Mouse (Mus musculus): Measurements from ENCODE around the gene Myocd. TPM values are rescaled to one million over a fixed set of nuclear protein-coding genes. Genes with fewer than 3 reads are reported as not detected.

The Myocd gene
- polyA plus RNA-seq, 1 experiment from 2014 or later: not detected

- Histone ChIP-seq H3K27me3 (replicated peaks; ENCODE audit: control insufficient read depth, insufficient read depth, low read length) (no peaks in the 10 kb centered on the region), H3K9ac (ENCODE audit: low read length) (no peak overlapping the region), H3K27ac (ENCODE audit: low read depth, low read length) (no peak overlapping the region), H3K9me3 (replicated peaks; ENCODE audit: control insufficient read depth, low read length) (no peaks in the 10 kb centered on the region), H3K36me3 (ENCODE audit: control insufficient read depth, insufficient read depth, low read length) (no peaks in the 10 kb centered on the region), H3K4me3 (ENCODE audit: low read depth, low read length) (no peak overlapping the region), H3K4me2 (ENCODE audit: low read length) (no peak overlapping the region), H3K4me1 (ENCODE audit: control insufficient read depth, insufficient read depth, low read length) (no peaks in the 10 kb centered on the region)
- DNase-seq (ENCODE audit: low spot score) (no peak), ATAC-seq (no peak)
- 85% methylated on average over 13 of the region's 13 CpGs for WGBS
Measured at GRCm38 (mm10) chr11:65204651-65205050, 65.1 kb downstream of the Myocd start.

- Histone ChIP-seq H3K4me3 (ENCODE audit: low read depth, low read length) (no peak overlapping the region), H3K4me2 (ENCODE audit: low read length) (no peak overlapping the region), H3K9me3 (replicated peaks; ENCODE audit: control insufficient read depth, low read length) (no peaks in the 10 kb centered on the region), H3K4me1 (ENCODE audit: control insufficient read depth, insufficient read depth, low read length) (no peaks in the 10 kb centered on the region), H3K36me3 (ENCODE audit: control insufficient read depth, insufficient read depth, low read length) (no peaks in the 10 kb centered on the region), H3K27ac (ENCODE audit: low read depth, low read length) (no peak overlapping the region), H3K27me3 (replicated peaks; ENCODE audit: control insufficient read depth, insufficient read depth, low read length) (no peaks in the 10 kb centered on the region), H3K9ac (ENCODE audit: low read length) (no peak overlapping the region)
- DNase-seq (ENCODE audit: low spot score) (no peak), ATAC-seq (no peak)
- 87% methylated on average over 1 of the region's 1 CpGs for WGBS
Measured at GRCm38 (mm10) chr11:65203020-65203419, 66.8 kb downstream of the Myocd start.

- DNase-seq (ENCODE audit: low spot score) (peak; percentile 9), ATAC-seq (no peak)
- no peak overlapping the region for H3K4me2 ChIP-seq (ENCODE audit: low read length)
- no peak overlapping the region for H3K27ac ChIP-seq (ENCODE audit: low read depth, low read length)
- H3K27me3 ChIP-seq (replicated peaks; ENCODE audit: control insufficient read depth, insufficient read depth, low read length): no peaks in the 10 kb centered on the region
- WGBS: 42% methylated on average over 5 of the region's 5 CpGs
- H3K9me3 ChIP-seq (replicated peaks; ENCODE audit: control insufficient read depth, low read length): no peaks in the 10 kb centered on the region
- no peak overlapping the region for H3K9ac ChIP-seq (ENCODE audit: low read length)
- H3K36me3 ChIP-seq (ENCODE audit: control insufficient read depth, insufficient read depth, low read length): no peaks in the 10 kb centered on the region
- H3K4me3 ChIP-seq (ENCODE audit: low read depth, low read length): no peak overlapping the region
- H3K4me1 ChIP-seq (ENCODE audit: control insufficient read depth, insufficient read depth, low read length): no peaks in the 10 kb centered on the region
Measured at GRCm38 (mm10) chr11:65202236-65202635, 67.6 kb downstream of the Myocd start.

- Histone ChIP-seq H3K4me2 (ENCODE audit: low read length) (no peak overlapping the region), H3K27me3 (replicated peaks; ENCODE audit: control insufficient read depth, insufficient read depth, low read length) (no peaks in the 10 kb centered on the region), H3K9me3 (replicated peaks; ENCODE audit: control insufficient read depth, low read length) (no peaks in the 10 kb centered on the region), H3K9ac (ENCODE audit: low read length) (no peak overlapping the region), H3K4me1 (ENCODE audit: control insufficient read depth, insufficient read depth, low read length) (no peaks in the 10 kb centered on the region), H3K4me3 (ENCODE audit: low read depth, low read length) (no peak overlapping the region), H3K27ac (ENCODE audit: low read depth, low read length) (no peak overlapping the region), H3K36me3 (ENCODE audit: control insufficient read depth, insufficient read depth, low read length) (no peaks in the 10 kb centered on the region)
- DNase-seq (ENCODE audit: low spot score) (no peak), ATAC-seq (no peak)
- 85% methylated on average over 3 of the region's 3 CpGs for WGBS
Measured at GRCm38 (mm10) chr11:65198026-65198425, 71.8 kb downstream of the Myocd start.

GRCm38 (mm10) chr11:65197280-65197679, 72.5 kb downstream of the Myocd start:
- Histone ChIP-seq H3K4me3 (ENCODE audit: low read depth, low read length) (no peak overlapping the region), H3K36me3 (ENCODE audit: control insufficient read depth, insufficient read depth, low read length) (no peaks in the 10 kb centered on the region), H3K27ac (ENCODE audit: low read depth, low read length) (no peak overlapping the region), H3K4me2 (ENCODE audit: low read length) (no peak overlapping the region), H3K9ac (ENCODE audit: low read length) (no peak overlapping the region), H3K27me3 (replicated peaks; ENCODE audit: control insufficient read depth, insufficient read depth, low read length) (no peaks in the 10 kb centered on the region), H3K9me3 (replicated peaks; ENCODE audit: control insufficient read depth, low read length) (no peaks in the 10 kb centered on the region), H3K4me1 (ENCODE audit: control insufficient read depth, insufficient read depth, low read length) (no peaks in the 10 kb centered on the region)
- DNase-seq (ENCODE audit: low spot score): peak; percentile 80
- 4% methylated on average over 3 of the region's 3 CpGs for WGBS
- ATAC-seq: no peak; the same call in 1 of the 2 replicates

DNA sequence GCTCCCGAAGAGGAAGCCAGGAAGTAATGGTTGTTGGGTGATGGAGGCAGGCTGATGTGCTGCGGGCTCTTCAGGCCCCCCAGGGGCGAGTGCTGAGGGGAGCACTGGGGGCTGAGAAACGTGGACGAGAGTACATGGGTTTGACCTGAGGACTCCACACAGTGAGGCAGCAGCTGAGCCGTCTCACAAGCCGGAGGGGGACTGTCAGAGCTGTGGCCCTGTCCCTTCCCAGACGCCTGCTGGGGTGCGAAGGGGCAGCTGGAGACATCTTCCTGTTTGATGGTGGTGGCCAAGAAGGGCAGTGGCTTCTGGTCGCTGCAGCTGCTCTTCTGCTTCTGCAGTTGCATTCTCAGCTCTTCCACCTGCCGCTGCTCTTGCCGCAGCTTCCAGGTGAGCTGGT, 82.8 kb downstream of the Myocd start:
- Histone ChIP-seq H3K27me3 (replicated peaks; ENCODE audit: control insufficient read depth, insufficient read depth, low read length) (no peaks in the 10 kb centered on the region), H3K4me1 (ENCODE audit: control insufficient read depth, insufficient read depth, low read length) (no peaks in the 10 kb centered on the region), H3K27ac (ENCODE audit: low read depth, low read length) (no peak overlapping the region), H3K9ac (ENCODE audit: low read length) (no peak overlapping the region), H3K36me3 (ENCODE audit: control insufficient read depth, insufficient read depth, low read length) (no peaks in the 10 kb centered on the region), H3K4me3 (ENCODE audit: low read depth, low read length) (no peak overlapping the region), H3K9me3 (replicated peaks; ENCODE audit: control insufficient read depth, low read length) (no peaks in the 10 kb centered on the region), H3K4me2 (ENCODE audit: low read length) (no peak overlapping the region)
- no peak for ATAC-seq
- 87% methylated on average over 12 of the region's 12 CpGs for WGBS
- DNase-seq (ENCODE audit: low spot score): no peak

- no peak overlapping the region for H3K4me2 ChIP-seq (ENCODE audit: low read length)
- H3K27ac ChIP-seq (ENCODE audit: low read depth, low read length): no peak overlapping the region
- no peaks in the 10 kb centered on the region for H3K9me3 ChIP-seq (replicated peaks; ENCODE audit: control insufficient read depth, low read length)
- no peaks in the 10 kb centered on the region for H3K36me3 ChIP-seq (ENCODE audit: control insufficient read depth, insufficient read depth, low read length)
- no peaks in the 10 kb centered on the region for H3K27me3 ChIP-seq (replicated peaks; ENCODE audit: control insufficient read depth, insufficient read depth, low read length)
- no peaks in the 10 kb centered on the region for H3K4me1 ChIP-seq (ENCODE audit: control insufficient read depth, insufficient read depth, low read length)
- H3K9ac ChIP-seq (ENCODE audit: low read length): no peak overlapping the region
- DNase-seq (ENCODE audit: low spot score) (no peak), ATAC-seq (no peak)
- WGBS: 98% methylated on average over 1 of the region's 1 CpGs
- H3K4me3 ChIP-seq (ENCODE audit: low read depth, low read length): no peak overlapping the region
Measured at GRCm38 (mm10) chr11:65185114-65185513, 84.7 kb downstream of the Myocd start.

DNA sequence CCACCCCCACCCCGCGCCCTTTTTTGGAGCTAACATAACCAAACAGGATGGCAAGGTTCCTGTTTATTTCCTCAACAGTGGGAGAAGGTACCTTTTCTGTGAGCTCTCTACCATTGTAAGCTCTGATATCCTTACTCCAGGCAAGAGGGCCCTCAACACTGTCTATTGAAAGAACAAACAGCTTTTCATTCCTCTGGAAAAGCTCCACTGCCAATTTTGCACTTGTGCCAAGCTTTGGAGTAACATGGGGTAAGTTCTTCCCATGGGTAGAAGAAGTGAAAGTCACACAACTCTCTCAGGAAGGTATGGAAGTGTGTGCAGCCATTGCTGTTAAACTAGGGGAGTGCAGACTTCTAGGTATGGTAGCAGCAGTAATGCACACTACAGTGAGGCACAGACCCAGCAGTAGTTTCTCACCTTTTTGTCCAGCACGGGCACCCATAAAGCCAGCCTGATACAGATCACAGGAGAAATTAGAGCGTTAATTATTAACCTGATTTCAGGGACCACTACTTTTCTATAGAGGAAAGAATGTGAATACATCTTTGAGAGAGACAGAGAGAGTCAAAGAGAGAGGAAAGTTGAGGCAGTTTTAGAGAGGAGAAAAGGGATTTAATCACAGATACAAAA, 99.6 kb downstream of the Myocd start:
- WGBS: 80% methylated on average over 4 of the region's 4 CpGs
- Histone ChIP-seq H3K9ac (ENCODE audit: low read length) (no peak overlapping the region), H3K4me3 (ENCODE audit: low read depth, low read length) (no peak overlapping the region), H3K4me2 (ENCODE audit: low read length) (no peak overlapping the region), H3K36me3 (ENCODE audit: control insufficient read depth, insufficient read depth, low read length) (no peaks in the 10 kb centered on the region), H3K4me1 (ENCODE audit: control insufficient read depth, insufficient read depth, low read length) (no peaks in the 10 kb centered on the region), H3K9me3 (replicated peaks; ENCODE audit: control insufficient read depth, low read length) (no peaks in the 10 kb centered on the region), H3K27ac (ENCODE audit: low read depth, low read length) (no peak overlapping the region), H3K27me3 (replicated peaks; ENCODE audit: control insufficient read depth, insufficient read depth, low read length) (no peaks in the 10 kb centered on the region)
- ATAC-seq: no peak
- no peak for DNase-seq (ENCODE audit: low spot score)

GRCm38 (mm10) chr11:65162767-65163120, 107.0 kb downstream of the Myocd start, which contains the start of gene Arhgap44:
TSS of gene Arhgap44 (minus strand) at chr11:65162961.
- DNase-seq (ENCODE audit: low spot score): peak; percentile 77
- H3K27me3 ChIP-seq (replicated peaks; ENCODE audit: control insufficient read depth, insufficient read depth, low read length): 0 out of 2 replicates have a peak, but pooled peaks cover 5% of the 10 kb centered on the region
- H3K9ac ChIP-seq (ENCODE audit: low read length): peak within 1 kb of the TSS; percentile 86
- no peaks in the 10 kb centered on the region for H3K36me3 ChIP-seq (ENCODE audit: control insufficient read depth, insufficient read depth, low read length)
- 0% methylated on average over 27 of the region's 27 CpGs for WGBS
- no peaks in the 10 kb centered on the region for H3K9me3 ChIP-seq (replicated peaks; ENCODE audit: control insufficient read depth, low read length)
- H3K4me3 ChIP-seq (ENCODE audit: low read depth, low read length): peak within 1 kb of the TSS; percentile 81
- ATAC-seq: peak; percentile 98
- peak within 1 kb of the TSS; percentile 93 for H3K4me2 ChIP-seq (ENCODE audit: low read length)
- peaks cover 10% of the 10 kb centered on the region for H3K4me1 ChIP-seq (ENCODE audit: control insufficient read depth, insufficient read depth, low read length)
- H3K27ac ChIP-seq (ENCODE audit: low read depth, low read length): peak within 1 kb of the TSS; percentile 44
